Mouse (Mus musculus) activated CD4-positive, CD25-positive, alpha-beta regulatory T cell, adult 4 months (primary cell): ENCODE measurements around the gene Kcna7. TPM values are rescaled to one million over a fixed set of nuclear protein-coding genes. Genes with fewer than 3 reads are reported as not detected.

Experiments used
- polyA plus RNA-seq, 2 experiments: library from polyadenylated mRNA; unstranded; fragments of 100-300 nt; shearing (Covaris generic); gene quantifications; one replicate each; pipeline ENCODE4 v1.2.1; 2017

Kcna7 gene
- polyA plus RNA-seq, 2 experiments from 2014 or later: not detected

Other genes starting within 250 kb of the Kcna7 start
- not detected for gene Slc17a7, start 241.7 kb upstream of the Kcna7 start, polyA plus RNA-seq
- not detected for gene Gfy, start 226.1 kb upstream of the Kcna7 start, polyA plus RNA-seq
- not detected for gene Pth2, start 224.7 kb upstream of the Kcna7 start, polyA plus RNA-seq
- under 1 TPM; 0.24 to 0.34 TPM for gene Ccdc155, start 200.8 kb upstream of the Kcna7 start, polyA plus RNA-seq
- 10 to 100 TPM; 20.6 to 24.7 TPM for gene Dkkl1, start 193.5 kb upstream of the Kcna7 start, polyA plus RNA-seq
- 1 to 10 TPM; 1.5 to 2.8 TPM for gene Tead2, start 189.9 kb upstream of the Kcna7 start, polyA plus RNA-seq
- gene Cd37, start 166.5 kb upstream of the Kcna7 start, polyA plus RNA-seq: 100 to 1,000 TPM; 420 to 495 TPM
- gene Slc6a16, start 164.6 kb upstream of the Kcna7 start, polyA plus RNA-seq: not detected
- not detected for gene Slc6a21, start 128.1 kb upstream of the Kcna7 start, polyA plus RNA-seq
- gene Trpm4, start 71.9 kb upstream of the Kcna7 start, polyA plus RNA-seq: 10 to 100 TPM; 21.7 to 27.8 TPM
- gene Hrc, start 70.4 kb upstream of the Kcna7 start, polyA plus RNA-seq: not detected
- gene Ppfia3, start 38.6 kb upstream of the Kcna7 start, polyA plus RNA-seq: not detected
- gene Lin7b, start 35.1 kb upstream of the Kcna7 start, polyA plus RNA-seq: not detected
- gene Snrnp70, start 9.9 kb upstream of the Kcna7 start, polyA plus RNA-seq: 100 to 1,000 TPM in 1 of 2 experiments, 10 to 100 TPM in 1; 68.1 to 108 TPM
- gene Ntf5, start 8.0 kb downstream of the Kcna7 start, polyA plus RNA-seq: not detected
- gene Lhb, start 15.2 kb downstream of the Kcna7 start, polyA plus RNA-seq: not detected
- 1 to 10 TPM; 9.3 to 9.8 TPM for gene Gys1, start 29.2 kb downstream of the Kcna7 start, polyA plus RNA-seq
- gene Ruvbl2, start 32.4 kb downstream of the Kcna7 start, polyA plus RNA-seq: 10 to 100 TPM; 47.4 to 51.2 TPM
- gene Ftl1, start 54.2 kb downstream of the Kcna7 start, polyA plus RNA-seq: 1,000 to 10,000 TPM; 1,527 to 1,850 TPM
- 100 to 1,000 TPM in 1 of 2 experiments, 10 to 100 TPM in 1; 94.5 to 202 TPM for gene Bax, start 61.2 kb downstream of the Kcna7 start, polyA plus RNA-seq
- gene Tulp2, start 76.2 kb downstream of the Kcna7 start, polyA plus RNA-seq: under 1 TPM in 1 of 2 experiments, not detected in 1; 0.44 TPM
- not detected for gene Gm45808, start 81.2 kb downstream of the Kcna7 start, polyA plus RNA-seq
- gene Dhdh, start 83.2 kb downstream of the Kcna7 start, polyA plus RNA-seq: 1 to 10 TPM in 1 of 2 experiments, under 1 TPM in 1; 0.61 to 1.3 TPM
- 100 to 1,000 TPM; 103 to 130 TPM for gene Nucb1, start 104.8 kb downstream of the Kcna7 start, polyA plus RNA-seq
- gene Ppp1r15a, start 120.6 kb downstream of the Kcna7 start, polyA plus RNA-seq: 10 to 100 TPM; 27.5 to 33.4 TPM
- gene Plekha4, start 120.7 kb downstream of the Kcna7 start, polyA plus RNA-seq: under 1 TPM in 1 of 2 experiments, not detected in 1; 0.79 TPM
- not detected for gene Hsd17b14, start 149.2 kb downstream of the Kcna7 start, polyA plus RNA-seq
- 10 to 100 TPM; 40.9 to 56.9 TPM for gene Bcat2, start 164.5 kb downstream of the Kcna7 start, polyA plus RNA-seq
- gene Fgf21, start 209.8 kb downstream of the Kcna7 start, polyA plus RNA-seq: not detected
- not detected for gene Fut1, start 211.6 kb downstream of the Kcna7 start, polyA plus RNA-seq
- gene Izumo1, start 216.2 kb downstream of the Kcna7 start, polyA plus RNA-seq: not detected
- under 1 TPM in 1 of 2 experiments, not detected in 1; 0.50 TPM for gene Rasip1, start 221.8 kb downstream of the Kcna7 start, polyA plus RNA-seq
- not detected for gene Mamstr, start 234.3 kb downstream of the Kcna7 start, polyA plus RNA-seq